Mouse (Mus musculus): ENCODE results near the gene Zbtb16. TPM values are rescaled to one million over a fixed set of nuclear protein-coding genes. Genes with fewer than 3 reads are reported as not detected.

The Zbtb16 gene
- polyA plus RNA-seq, 1 experiment from 2014 or later: 5.3 TPM

- no peak overlapping the region for H3K27ac ChIP-seq
- ATAC-seq (ENCODE audit: low FRiP score): no peak
- no peaks in the 10 kb centered on the region for H3K27me3 ChIP-seq (ENCODE audit: control insufficient read depth, insufficient read depth, low read length)
- H3K4me2 ChIP-seq (replicated peaks): no peak overlapping the region
- WGBS: 84% methylated on average over 1 of the region's 1 CpGs
- H3K4me3 ChIP-seq (replicated peaks; ENCODE audit: low read length): no peak overlapping the region
- no peak overlapping the region for H3K9ac ChIP-seq
- 0 out of 2 replicates have a peak, but pooled peaks cover 4% of the 10 kb centered on the region for H3K4me1 ChIP-seq (replicated peaks; ENCODE audit: control insufficient read depth, insufficient read depth, low read length)
- H3K9me3 ChIP-seq (ENCODE audit: control insufficient read depth, low read length): no peaks in the 10 kb centered on the region
- no peaks in the 10 kb centered on the region for H3K36me3 ChIP-seq (replicated peaks; ENCODE audit: control insufficient read depth, insufficient read depth)
- DNase-seq (ENCODE audit: low spot score): no peak
These were observed 146.4 kb downstream of the Zbtb16 start for GRCm38 (mm10) chr9:48689718-48689980.

DNA sequence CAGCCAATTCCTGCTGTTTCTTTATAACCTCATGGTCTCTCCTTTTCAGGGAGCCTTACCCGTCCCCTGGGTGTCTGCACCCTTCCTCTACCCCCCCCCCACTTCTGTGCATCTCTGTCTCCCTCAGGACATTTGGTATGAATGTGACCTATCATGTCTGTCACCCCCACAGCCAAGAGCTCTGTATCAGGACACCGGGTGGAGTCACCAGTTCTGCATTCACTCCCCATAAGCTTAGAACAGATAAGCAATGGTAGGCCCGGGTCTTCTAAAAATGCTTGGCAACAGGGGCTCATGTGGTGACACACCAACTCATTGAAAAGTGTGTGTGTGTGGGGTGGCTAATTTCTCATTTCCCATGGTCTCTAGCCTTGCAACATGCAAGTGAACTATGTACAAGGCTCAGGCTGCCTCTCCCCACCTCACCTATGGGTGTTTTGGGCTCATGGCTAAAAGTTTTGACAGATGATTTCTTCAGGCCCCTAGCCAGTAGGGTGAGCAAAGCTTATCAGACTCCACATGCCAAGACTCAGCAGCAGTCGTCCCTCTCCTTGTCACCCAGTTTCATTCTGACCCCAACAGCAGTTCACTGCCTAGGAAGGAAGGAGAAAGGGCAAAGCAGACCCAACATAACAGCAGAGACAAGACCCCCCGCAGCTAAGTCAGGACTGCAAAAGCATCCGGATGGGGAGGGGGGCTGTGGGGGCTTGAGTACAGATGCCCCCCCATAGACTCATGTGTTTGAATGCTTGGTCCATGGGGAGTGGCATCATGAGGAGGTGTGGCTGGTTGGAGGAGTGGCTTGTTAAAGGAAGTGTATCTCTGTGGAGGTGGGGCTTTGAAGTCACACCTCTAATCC lies 146.9 kb downstream of the Zbtb16 start:
- Histone ChIP-seq H3K9ac (no peak overlapping the region), H3K9me3 (ENCODE audit: control insufficient read depth, low read length) (no peaks in the 10 kb centered on the region), H3K4me1 (replicated peaks; ENCODE audit: control insufficient read depth, insufficient read depth, low read length) (0 out of 2 replicates have a peak, but pooled peaks cover 4% of the 10 kb centered on the region), H3K36me3 (replicated peaks; ENCODE audit: control insufficient read depth, insufficient read depth) (no peaks in the 10 kb centered on the region), H3K27me3 (ENCODE audit: control insufficient read depth, insufficient read depth, low read length) (no peaks in the 10 kb centered on the region), H3K4me2 (replicated peaks) (no peak overlapping the region), H3K27ac (no peak overlapping the region), H3K4me3 (replicated peaks; ENCODE audit: low read length) (no peak overlapping the region)
- ATAC-seq (ENCODE audit: low FRiP score) (no peak), DNase-seq (ENCODE audit: low spot score) (no peak)
- 79% methylated on average over 6 of the region's 6 CpGs for WGBS

GRCm38 (mm10) chr9:48687891-48688290 lies 148.1 kb downstream of the Zbtb16 start:
- ATAC-seq (ENCODE audit: low FRiP score) (no peak), DNase-seq (ENCODE audit: low spot score) (no peak)
- 68% methylated on average over 7 of the region's 7 CpGs for WGBS
- no peak overlapping the region for H3K4me3 ChIP-seq (replicated peaks; ENCODE audit: low read length)
- no peaks in the 10 kb centered on the region for H3K36me3 ChIP-seq (replicated peaks; ENCODE audit: control insufficient read depth, insufficient read depth)
- H3K27ac ChIP-seq: no peak overlapping the region
- H3K4me2 ChIP-seq (replicated peaks): no peak overlapping the region
- no peak overlapping the region for H3K9ac ChIP-seq
- H3K4me1 ChIP-seq (replicated peaks; ENCODE audit: control insufficient read depth, insufficient read depth, low read length): 0 out of 2 replicates have a peak, but pooled peaks cover 4% of the 10 kb centered on the region
- H3K27me3 ChIP-seq (ENCODE audit: control insufficient read depth, insufficient read depth, low read length): no peaks in the 10 kb centered on the region
- H3K9me3 ChIP-seq (ENCODE audit: control insufficient read depth, low read length): no peaks in the 10 kb centered on the region

GRCm38 (mm10) chr9:48685721-48686120 lies 150.3 kb downstream of the Zbtb16 start:
- Histone ChIP-seq H3K4me1 (replicated peaks; ENCODE audit: control insufficient read depth, insufficient read depth, low read length) (0 out of 2 replicates have a peak, but pooled peaks cover 4% of the 10 kb centered on the region), H3K4me3 (replicated peaks; ENCODE audit: low read length) (no peak overlapping the region), H3K27me3 (ENCODE audit: control insufficient read depth, insufficient read depth, low read length) (no peaks in the 10 kb centered on the region), H3K9me3 (ENCODE audit: control insufficient read depth, low read length) (no peaks in the 10 kb centered on the region), H3K27ac (no peak overlapping the region), H3K36me3 (replicated peaks; ENCODE audit: control insufficient read depth, insufficient read depth) (no peaks in the 10 kb centered on the region), H3K9ac (no peak overlapping the region), H3K4me2 (replicated peaks) (no peak overlapping the region)
- ATAC-seq (ENCODE audit: low FRiP score): no peak
- 51% methylated on average over 7 of the region's 7 CpGs for WGBS
- no peak for DNase-seq (ENCODE audit: low spot score)

DNA sequence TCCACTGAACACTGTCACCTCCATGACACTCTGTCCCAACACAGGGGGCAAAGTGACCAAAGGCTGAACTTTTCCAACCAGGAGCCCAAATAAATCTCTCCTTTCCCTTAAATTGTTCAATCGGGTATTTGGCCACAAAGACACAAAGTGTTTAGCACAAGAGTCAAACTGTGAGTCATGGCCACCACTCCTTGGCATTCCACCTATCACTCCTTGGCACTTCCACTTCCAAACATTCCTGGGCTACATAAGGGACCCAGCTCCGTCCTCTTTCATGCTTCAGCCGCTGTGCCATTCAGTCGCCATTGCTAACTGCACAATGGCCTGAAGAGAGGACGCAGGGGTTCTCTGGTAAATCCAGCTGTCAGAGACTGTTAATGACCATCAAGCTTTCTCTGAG lies 151.9 kb downstream of the Zbtb16 start:
- no peak for DNase-seq (ENCODE audit: low spot score)
- Histone ChIP-seq H3K27ac (no peak overlapping the region), H3K4me2 (replicated peaks) (no peak overlapping the region), H3K9ac (no peak overlapping the region), H3K4me1 (replicated peaks; ENCODE audit: control insufficient read depth, insufficient read depth, low read length) (peaks cover 8% of the 10 kb centered on the region), H3K4me3 (replicated peaks; ENCODE audit: low read length) (no peak overlapping the region), H3K36me3 (replicated peaks; ENCODE audit: control insufficient read depth, insufficient read depth) (no peaks in the 10 kb centered on the region), H3K9me3 (ENCODE audit: control insufficient read depth, low read length) (no peaks in the 10 kb centered on the region), H3K27me3 (ENCODE audit: control insufficient read depth, insufficient read depth, low read length) (no peaks in the 10 kb centered on the region)
- no peak for ATAC-seq (ENCODE audit: low FRiP score)
- 56% methylated on average over 5 of the region's 5 CpGs for WGBS

DNA sequence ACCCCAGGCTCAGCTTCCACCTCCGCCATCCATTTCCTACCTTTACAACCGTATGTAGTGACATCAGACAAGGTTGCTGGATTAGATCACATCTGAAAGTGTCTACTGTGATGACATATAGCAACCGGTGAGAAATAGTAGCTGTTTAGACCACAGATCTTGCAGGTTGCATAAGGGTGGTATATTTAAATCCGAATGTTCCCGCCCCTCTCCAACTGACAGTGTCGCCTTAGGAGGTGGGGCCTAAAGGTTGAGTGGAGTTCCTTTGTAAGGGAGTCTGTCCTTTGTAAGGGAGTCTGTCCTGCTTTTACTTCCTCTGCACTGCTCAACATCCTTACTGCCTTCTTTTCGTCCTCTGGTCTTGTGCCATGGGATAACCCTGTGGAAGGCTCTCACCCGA lies 154.8 kb downstream of the Zbtb16 start:
- H3K27me3 ChIP-seq (ENCODE audit: control insufficient read depth, insufficient read depth, low read length): no peaks in the 10 kb centered on the region
- H3K9me3 ChIP-seq (ENCODE audit: control insufficient read depth, low read length): no peaks in the 10 kb centered on the region
- no peak overlapping the region for H3K9ac ChIP-seq
- no peak overlapping the region for H3K27ac ChIP-seq
- H3K36me3 ChIP-seq (replicated peaks; ENCODE audit: control insufficient read depth, insufficient read depth): no peaks in the 10 kb centered on the region
- peaks cover 36% of the 10 kb centered on the region for H3K4me1 ChIP-seq (replicated peaks; ENCODE audit: control insufficient read depth, insufficient read depth, low read length)
- H3K4me3 ChIP-seq (replicated peaks; ENCODE audit: low read length): no peak overlapping the region
- ATAC-seq (ENCODE audit: low FRiP score): no peak
- DNase-seq (ENCODE audit: low spot score): no peak
- no peak overlapping the region for H3K4me2 ChIP-seq (replicated peaks)
- WGBS: 89% methylated on average over 8 of the region's 8 CpGs

DNA sequence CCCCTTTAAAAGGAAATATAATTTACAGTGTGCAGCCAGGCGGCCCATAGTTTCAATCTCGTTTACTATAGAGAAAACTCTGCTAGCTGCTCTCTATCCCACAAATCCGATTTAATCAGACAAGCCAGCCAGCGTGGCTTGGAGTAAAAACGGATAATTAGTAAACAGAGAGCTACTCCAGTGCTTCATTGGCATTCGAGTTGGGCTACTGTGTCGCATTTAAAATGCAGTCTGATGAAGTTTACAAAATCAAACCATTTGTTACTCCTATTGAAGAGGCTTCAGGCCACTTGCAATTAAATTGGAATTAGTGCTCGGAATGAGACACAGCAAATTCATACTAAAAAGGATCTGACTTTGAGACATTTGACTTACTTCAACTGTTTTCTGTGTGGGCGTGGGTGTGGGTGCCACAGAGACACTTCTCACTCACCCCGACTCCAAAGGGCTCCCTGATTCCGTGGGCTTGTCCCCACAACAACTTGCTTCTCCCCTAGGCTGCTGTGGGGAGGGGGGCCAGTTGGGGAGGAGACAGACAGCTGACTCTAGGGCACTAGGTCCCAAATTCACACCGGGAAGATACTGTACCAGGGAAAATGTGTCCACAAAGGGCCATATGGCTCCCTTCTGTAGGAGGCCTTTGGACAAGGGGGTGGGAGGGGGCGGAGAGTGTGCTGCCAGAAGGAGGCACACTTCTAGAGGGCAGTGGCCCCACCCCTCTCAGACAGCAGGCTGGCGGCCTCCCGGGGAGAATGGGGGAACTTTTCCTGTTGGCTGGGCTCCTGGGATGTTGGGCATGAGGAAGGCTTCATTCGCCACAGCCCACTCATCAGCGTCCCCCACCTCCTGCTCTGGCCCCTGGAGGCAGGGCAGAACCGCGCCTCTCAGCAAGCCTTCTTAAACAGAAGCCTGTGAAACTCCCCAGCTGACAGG lies 157.3 kb downstream of the Zbtb16 start:
- DNase-seq (ENCODE audit: low spot score): peak; percentile 72
- H3K9ac ChIP-seq: peak overlapping the region; percentile 22
- peaks cover 52% of the 10 kb centered on the region for H3K4me1 ChIP-seq (replicated peaks; ENCODE audit: control insufficient read depth, insufficient read depth, low read length)
- no peaks in the 10 kb centered on the region for H3K27me3 ChIP-seq (ENCODE audit: control insufficient read depth, insufficient read depth, low read length)
- peak overlapping the region; percentile 70 for H3K27ac ChIP-seq
- ATAC-seq (ENCODE audit: low FRiP score): peak; percentile 70
- WGBS: 8% methylated on average over 19 of the region's 19 CpGs
- H3K4me3 ChIP-seq (replicated peaks; ENCODE audit: low read length): no peak overlapping the region
- H3K4me2 ChIP-seq (replicated peaks): 0 out of 2 replicates have a peak overlapping the region, but pooled peaks have one; percentile 10
- H3K9me3 ChIP-seq (ENCODE audit: control insufficient read depth, low read length): no peaks in the 10 kb centered on the region
- H3K36me3 ChIP-seq (replicated peaks; ENCODE audit: control insufficient read depth, insufficient read depth): no peaks in the 10 kb centered on the region

DNA sequence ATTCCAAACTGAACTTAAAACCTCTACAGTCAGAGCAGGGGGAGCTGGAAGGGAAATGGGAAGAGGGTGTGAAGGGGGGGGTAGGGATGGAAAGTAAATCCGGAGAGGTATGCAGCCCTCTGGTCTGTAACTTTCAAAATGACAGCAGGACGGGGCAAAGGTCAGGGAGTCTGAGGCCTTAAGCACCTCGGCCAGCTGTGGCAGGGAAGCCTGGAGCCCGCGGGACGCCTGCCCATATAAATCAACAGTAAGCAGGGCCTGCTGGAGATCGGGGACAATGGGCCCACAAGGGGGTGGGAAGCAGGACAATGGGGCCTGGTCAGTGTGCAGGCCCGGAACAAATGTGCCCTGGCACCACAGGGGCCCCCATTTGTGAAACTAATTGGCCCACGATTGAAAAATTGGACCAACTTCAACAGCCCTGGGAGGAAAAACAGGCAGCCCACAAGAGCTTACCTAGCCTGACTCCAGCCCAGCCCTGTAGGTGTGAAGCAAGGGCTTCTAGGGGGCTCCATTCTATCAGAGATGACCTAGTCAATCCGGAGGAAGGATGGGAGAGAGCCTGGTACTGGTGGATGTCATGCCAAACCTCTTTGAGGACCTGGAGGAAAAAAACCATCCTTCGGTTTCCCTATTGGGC lies 160.8 kb downstream of the Zbtb16 start:
- no peak overlapping the region for H3K4me3 ChIP-seq (replicated peaks; ENCODE audit: low read length)
- H3K4me2 ChIP-seq (replicated peaks): no peak overlapping the region
- H3K9ac ChIP-seq: no peak overlapping the region
- no peak overlapping the region for H3K27ac ChIP-seq
- no peaks in the 10 kb centered on the region for H3K9me3 ChIP-seq (ENCODE audit: control insufficient read depth, low read length)
- H3K4me1 ChIP-seq (replicated peaks; ENCODE audit: control insufficient read depth, insufficient read depth, low read length): peaks cover 59% of the 10 kb centered on the region
- 8% methylated on average over 11 of the region's 11 CpGs for WGBS
- ATAC-seq (ENCODE audit: low FRiP score): no peak
- no peaks in the 10 kb centered on the region for H3K36me3 ChIP-seq (replicated peaks; ENCODE audit: control insufficient read depth, insufficient read depth)
- no peaks in the 10 kb centered on the region for H3K27me3 ChIP-seq (ENCODE audit: control insufficient read depth, insufficient read depth, low read length)
- DNase-seq (ENCODE audit: low spot score): no peak
